Mouse (Mus musculus): ENCODE data around the gene Rabl3.

Rabl3 gene

DNA sequence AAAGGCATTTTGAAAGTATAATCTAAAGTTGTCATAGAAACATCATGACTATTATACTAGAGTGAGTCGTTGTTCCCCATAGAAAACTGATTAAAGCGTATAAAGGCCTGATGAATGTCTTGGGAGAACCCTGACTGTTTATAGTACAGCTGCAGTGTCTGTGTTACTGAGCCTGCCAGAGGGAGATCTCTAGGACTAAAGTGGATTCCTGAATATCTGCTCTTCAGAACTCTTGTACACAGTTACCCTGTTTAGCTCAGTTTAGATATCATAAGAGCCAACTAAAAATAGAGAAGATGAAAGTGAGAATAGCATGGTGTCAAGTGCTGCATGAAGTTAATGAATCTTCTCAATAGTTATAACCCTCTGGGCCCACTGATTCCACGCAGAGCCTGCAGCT lies 10.6 kb downstream of the Rabl3 start:
- no peak for DNase-seq (ENCODE audit: low read depth)

DNA sequence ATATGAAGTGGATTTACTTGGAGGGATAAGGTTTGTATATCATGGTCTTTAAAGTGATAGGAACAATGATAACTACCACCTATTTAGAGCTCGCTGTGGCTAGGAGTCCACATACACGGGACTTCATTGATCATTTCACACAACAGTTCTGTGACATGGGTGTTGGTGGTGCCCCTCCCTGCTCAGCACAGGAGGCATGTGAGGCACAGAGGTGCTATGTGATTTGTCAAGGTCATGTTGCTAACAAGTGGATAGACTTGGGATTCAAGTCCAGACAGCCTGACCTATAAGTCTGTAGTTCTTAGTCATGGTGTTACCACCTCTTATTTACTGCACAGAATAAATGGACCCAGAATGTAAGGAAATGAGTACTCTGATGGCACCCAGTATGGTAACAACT lies 11.3 kb downstream of the Rabl3 start:
- no peak for DNase-seq (ENCODE audit: low read depth)

DNA sequence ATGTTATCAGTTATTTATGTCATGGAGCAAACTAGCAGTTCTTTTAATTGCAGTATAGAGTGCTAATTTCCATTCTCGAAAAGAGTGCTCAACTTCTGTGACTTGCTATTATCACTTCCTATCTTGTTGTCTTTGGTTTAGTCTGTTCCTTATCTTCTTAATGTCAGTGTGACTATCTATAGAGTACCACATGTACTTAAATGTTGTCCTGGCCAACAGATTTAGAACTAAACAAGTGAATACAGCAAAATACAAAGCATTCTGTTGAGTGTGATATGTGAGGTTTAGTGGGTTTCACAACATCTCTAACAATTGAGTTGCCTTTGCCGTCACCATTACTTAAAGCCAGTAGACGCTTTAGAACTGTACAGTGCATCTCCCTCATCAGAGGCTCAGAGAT lies 13.1 kb downstream of the Rabl3 start:
- DNase-seq (ENCODE audit: low read depth) = no peak

DNA sequence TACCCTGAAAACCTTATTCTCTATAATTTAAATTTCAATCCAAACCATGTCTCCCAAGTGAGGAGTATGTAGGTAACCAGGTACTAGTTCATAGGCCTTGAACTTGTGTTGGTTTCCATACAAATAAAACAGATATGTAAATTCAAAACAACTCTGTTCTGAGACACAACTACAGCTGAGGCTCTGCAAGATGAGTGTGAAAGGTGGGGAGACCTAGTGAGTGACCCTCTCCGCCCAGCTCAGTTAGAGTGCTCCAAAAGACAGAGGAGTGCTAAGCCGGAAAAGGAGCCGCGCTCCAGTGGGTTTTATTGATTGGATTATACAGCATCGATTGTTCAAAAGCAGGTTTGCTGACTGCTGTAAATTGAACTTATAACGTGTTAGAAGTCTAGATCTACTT lies 22.7 kb downstream of the Rabl3 start:
- DNase-seq (ENCODE audit: low read depth) = no peak

DNA sequence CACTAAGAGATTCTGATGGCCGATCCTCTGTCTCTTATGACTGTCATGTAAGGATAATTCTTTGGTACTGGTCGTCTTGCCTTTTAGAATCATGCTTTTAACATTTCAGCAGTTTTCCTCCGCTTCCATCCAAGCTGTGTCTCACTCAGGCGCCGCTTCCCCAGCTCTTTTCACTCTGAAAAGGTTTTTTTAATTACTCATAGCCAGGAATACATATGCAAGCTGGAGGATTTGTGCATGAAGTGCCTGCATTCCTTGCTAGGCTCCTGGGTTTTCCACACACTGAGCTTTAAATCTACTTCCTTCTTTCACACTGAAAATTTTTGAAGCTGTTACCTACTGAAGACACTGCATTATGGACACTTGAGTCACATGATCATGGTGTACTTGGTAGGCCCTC lies 23.3 kb downstream of the Rabl3 start:
- DNase-seq (ENCODE audit: low read depth) = no peak

DNA sequence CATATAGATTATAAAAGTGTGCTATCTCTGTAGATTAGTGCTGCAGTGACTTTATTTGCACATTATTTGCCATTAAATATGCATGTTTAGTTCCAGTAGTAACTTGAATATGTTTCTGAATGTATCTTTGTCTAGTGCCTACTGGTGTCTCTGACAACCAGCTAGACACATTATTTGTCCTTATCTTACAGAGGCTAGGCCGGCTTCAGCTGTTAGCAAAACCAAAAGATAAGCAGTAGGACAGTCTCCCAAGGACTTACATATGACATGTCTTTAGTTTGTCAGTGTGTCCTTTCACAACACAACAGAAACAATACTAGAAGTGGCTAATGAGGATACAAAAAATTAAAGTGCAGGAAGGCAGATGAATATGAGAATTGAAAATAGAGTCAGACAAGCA lies 25.4 kb downstream of the Rabl3 start:
- no peak for DNase-seq (ENCODE audit: low read depth)

DNA sequence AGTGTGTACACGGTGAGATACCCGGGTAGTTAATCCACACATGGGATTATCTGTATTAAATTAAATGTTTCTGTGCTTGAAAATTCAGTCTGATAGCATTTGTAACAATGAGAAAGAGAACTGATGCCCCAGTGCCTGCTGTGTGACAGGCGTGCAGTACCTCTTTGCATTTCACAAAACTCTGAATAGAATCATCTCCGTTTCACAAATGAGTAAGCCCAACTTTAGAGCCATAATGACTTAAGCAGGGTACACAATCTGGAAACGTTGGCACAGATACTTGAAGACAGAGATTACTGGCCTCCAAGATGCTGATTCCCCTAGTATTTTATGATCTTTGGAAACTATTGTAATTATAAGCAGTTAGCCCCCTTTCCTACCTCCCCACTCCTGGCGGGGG lies 26.4 kb downstream of the Rabl3 start:
- no peak for DNase-seq (ENCODE audit: low read depth)

DNA sequence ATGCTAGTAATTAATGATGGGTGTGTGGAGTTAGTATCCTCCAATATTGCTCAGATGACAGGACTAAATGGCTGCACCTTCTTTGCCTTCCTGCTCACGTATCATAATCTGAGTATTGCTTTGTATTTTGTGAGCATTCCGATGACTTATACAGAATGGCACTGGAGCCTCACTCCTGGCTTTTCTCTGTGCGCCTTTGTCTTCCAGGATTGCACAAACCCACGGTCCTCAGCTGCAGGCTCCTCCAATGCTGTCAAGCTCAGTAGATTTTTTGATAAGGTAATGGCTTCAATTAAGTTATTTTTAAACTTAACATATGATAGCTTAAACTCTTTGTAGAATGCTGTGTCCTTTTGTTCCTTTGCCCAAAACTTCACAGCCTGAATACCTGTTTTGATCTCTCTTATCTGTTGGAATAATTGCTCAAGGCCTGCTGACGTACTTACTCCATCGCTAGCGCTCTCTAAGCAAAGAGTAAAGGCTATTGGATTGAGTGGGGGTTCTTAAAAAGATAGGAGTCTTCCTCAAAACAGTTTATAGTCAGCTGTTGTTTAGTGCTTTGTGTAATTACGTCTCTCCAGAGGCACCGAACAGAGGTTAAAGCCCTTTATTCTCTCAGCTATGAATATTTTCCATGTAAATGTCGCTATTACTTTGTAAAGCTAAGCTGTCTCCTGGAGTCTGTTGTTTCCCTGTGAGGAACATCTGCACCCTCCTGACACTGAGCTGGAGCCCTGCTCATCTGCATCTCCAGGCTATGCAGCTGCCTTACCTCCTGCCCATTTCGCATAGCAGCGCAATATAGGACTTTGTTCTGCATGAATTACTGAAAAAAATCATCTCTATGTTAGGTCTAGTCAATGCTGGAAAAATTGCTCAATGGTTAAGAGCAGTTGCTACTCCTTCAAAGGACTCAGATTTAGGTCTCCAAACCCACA lies 27.7 kb downstream of the Rabl3 start:
- no peak for DNase-seq (ENCODE audit: low read depth)

DNA sequence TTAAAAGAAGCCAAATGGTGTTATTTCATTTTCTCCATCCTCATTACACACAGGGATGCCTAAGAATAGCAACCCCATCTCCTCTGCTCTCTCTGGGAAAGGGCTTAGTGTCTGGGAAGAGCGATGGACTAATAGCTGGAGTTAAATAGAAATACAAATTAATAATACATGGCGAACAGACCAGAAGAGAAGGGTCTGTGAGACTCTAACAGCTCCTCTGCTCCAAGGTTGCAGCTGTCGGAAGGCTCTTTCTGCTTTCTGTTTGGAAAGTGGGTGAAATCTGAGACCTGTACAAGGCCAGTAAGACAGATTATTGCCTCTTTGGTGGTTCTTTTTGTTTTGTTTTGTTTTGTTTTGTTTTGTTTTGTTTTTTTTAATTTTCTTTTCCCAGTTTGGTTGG lies 31.9 kb downstream of the Rabl3 start:
- no peak for DNase-seq (ENCODE audit: low read depth)

DNA sequence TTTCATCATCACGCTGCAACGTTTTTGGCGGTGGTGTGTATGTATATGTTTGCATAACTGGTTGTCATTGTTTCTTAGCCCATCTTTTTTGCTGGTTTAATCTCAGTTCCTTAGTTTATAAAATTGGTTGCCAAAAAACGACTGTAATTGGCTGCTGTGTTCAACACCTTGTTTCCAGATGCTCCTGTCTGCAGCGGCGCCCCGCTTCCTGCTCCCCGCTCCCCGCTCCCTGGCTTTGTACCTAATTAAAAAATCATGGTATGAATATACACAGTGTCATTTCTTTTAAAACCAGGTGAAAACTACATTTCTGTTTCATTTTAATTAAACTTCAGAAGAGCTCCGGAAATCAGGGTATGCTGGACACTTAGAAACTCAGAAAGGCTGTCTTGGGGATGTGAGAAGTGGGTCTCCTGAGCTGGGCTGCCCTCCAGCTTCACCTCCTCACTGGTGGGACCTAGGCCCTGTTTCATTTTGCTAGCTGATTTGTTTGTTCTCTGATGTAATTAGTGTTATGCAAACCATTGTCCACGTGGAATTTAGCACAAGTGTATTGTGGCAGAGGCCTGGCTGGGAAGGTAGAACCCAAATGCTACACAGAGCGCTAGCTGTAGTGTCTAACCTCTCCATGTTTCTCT lies 32.6 kb downstream of the Rabl3 start:
- DNase-seq (ENCODE audit: low read depth) = no peak

DNA sequence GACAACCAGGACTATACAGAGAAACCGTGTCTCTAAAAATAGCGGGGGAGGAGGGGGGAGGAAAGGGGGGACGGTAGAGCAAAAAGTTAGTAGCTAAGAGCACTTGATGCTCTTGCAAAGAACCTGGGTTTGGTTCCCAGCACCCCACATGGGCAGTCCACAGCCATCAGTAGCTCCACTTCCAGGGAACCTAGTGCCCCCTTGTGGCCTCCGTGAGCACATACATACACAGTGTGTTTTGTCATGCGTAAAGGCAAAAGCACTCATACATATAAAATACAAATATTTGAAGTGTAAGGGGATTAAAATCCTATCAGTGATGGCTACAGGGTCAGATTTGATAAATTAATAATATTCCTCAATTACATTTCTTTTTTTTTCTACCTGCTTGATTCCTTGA lies 33.4 kb downstream of the Rabl3 start:
- DNase-seq (ENCODE audit: low read depth) = no peak

DNA sequence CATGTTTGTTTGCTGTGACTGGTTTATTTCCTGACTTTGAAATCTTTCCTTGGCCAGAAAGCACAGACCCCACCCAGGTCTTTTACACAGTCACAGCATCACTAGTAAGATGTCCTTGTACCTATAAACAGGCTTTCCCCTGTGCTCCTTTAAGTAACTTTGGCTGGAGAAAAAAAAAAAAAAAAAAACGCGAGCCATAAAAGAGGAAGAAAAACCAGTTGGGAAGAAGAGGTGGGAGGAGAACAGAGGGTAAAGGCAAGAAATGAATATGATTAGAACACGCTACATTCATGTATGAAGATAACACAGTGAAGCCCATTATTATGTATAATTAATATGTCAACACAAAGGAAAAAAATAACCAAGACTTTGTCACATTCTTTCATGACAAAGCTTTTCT lies 35.6 kb downstream of the Rabl3 start:
- DNase-seq (ENCODE audit: low read depth) = no peak

DNA sequence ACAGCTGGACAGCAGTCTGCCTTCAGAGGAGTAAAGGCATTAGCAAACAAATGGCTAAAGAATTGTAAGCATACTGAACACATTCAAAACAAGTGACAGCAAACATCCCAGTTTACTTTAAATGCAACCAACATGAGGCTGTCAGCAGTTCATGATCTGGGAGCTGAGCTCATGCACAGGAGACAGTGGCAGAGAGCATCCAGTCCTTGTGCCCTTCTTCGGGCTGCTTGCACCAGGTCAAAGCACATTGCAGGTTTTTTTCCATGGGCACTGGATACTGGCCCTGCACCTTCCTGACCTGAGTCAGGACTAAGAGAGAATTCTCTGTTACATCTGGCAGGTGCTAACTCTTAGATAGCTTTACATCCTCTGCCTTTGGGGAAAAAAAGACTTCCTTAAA lies 39.9 kb downstream of the Rabl3 start:
- no peak for DNase-seq (ENCODE audit: low read depth)

DNA sequence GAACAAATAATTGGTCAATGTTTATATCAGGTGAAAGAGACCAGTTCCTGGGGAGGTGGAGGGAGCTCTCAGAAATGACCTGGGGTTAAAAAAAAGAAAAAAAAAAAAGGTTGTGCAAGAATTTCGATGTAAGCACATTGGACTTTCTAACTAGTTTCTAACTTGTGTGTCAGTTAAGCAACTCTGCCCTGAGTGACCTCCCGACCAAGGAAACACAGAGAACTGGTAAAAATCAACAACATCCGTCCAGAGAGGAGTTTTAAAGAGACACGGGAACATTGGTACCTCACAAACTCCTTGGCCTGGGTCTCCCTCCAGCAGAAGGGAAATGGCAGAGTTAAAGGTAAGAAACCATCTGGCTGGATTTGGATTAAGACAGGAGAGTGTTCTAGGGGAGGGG lies 40.3 kb downstream of the Rabl3 start, which contains the start of gene Hgd:
TSS of gene Hgd (plus strand) at position 160 of the 400 bp plus-strand sequence.
- DNase-seq (ENCODE audit: low read depth) = no peak

DNA sequence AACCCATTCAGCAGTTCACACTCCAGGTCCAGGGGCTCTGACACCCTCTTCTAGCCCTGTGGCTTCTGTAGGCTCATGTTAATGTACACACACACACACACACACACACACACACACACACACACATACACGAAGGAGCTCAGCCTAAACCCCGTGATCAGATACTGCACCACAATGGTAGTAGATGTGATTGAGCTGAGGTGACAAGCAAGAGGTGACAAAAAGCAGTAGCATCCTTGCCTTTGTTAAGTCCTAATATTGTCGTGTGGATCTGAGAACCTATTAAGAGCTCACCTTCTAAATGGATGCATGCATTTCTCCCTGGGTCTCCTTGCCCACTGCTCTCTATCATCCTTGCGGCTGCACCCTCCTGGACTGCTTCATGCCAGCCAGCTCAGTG lies 41.0 kb downstream of the Rabl3 start:
- no peak for DNase-seq (ENCODE audit: low read depth)

DNA sequence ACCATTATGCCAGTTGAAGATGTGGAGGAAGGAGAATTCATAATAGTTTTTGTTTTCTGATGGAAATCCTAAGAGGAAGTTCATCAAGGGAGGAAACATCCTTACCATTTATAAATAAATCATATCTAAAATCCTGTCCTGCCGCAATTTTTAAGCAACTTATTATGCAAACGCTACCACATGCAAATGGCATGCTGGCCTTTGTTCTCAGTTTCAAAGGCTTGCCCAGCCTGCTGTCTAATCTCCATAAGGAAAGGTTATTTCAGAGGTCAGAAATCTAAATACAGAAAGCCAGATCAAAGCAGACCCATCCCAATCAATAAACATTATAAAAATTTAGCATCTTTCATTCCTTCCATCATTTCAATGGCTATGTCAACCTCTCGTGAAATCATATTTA lies 42.2 kb downstream of the Rabl3 start:
- no peak for DNase-seq (ENCODE audit: low read depth)

DNA sequence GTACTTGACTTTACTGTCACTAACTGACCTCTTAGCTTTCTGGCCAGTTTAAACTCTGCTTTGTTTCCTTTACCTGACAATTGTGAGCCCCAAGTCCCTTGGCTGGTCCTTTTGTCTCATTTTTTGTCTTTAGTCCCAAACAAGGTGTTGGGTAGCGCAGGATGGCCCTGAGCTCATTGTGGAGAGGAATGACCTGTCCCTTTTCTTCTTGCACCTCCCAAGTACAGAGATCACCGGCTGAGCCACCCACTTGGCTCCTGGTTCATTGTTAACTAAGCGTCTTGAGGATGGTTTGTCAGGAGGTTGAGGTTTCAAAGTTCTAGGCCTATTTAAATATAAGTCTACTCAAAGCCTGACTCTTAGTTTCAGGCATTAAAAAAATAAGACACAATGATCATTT lies 43.6 kb downstream of the Rabl3 start:
- no peak for DNase-seq (ENCODE audit: low read depth)

DNA sequence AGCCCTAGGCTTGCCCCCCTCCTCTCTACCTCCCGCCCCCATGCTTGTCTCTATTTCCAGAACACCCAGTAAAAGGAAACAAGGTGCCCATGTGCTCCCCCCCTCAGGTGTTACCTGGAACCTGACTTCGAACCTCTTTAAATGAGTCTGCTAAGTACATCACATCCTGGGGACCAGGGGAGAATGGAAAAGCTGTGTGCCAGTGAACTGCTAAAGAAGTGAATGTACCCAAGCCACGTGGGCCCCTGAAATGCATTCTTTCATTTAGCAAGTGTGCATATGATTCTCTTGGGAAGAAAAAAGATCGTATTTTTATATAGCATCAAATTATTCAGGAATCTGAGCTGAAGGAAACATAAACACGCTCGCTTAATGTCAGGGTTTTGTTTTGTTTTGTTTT lies 44.1 kb downstream of the Rabl3 start:
- DNase-seq (ENCODE audit: low read depth) = no peak

DNA sequence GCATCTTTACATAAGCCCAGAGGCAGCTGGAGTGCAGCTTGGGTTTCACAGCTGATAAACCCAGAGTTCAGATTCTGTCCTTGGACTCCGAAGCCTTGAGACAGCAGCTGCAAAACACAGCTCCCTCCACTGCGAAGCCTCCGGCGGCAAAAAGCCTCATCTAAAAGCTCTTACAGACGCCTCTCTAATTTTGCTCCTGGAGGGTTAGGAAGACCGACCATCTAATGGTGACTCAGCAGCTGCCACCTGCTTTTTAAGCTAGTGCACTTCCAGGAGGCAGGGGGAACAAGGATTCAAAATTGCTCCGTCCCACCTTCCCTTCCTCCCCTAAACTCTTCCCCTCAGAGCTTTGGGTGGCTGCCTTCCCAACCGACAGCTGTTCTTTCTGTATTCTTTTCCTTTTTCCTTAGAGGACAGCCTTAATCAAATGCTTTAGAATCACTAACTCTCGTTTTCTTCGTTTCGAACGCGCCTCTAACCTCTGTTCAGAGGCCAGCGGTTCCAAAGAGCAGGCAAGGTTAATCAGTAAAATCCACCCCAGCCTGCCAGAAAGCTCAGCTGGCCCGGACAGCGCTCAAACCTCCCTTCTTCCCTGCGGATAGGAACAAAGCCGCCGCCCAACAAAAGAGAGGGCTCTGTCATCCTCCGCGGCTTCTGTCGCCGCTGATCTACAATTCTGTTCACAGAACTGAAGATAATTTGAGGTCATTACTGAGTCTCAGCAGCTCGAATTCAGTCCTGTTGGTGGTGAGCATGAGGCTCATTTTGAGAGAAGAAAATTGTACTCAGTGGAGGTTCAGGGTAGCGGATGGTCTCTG lies 44.7 kb downstream of the Rabl3 start:
- DNase-seq (ENCODE audit: low read depth) = no peak

DNA sequence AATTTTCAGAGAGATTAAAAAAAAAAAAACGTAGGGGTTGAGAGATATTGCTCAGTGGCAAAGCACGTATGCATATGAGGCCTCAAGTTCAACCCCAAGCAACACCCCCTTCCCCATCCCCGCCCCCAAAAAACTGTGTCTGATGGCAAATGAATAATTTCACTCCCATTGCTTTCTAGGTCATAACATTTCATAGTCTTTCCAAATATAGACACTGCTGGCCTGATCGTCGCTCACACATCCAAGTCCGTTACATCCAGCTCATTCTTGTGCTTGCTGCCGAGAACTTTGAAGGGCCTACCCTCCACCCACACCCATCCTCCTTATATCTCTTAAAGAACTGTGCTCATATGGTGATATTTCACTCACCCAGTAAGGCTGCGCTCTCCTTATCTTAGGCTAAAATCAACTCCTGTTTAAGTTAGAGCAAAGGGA lies 45.5 kb downstream of the Rabl3 start:
- no peak for DNase-seq (ENCODE audit: low read depth)

DNA sequence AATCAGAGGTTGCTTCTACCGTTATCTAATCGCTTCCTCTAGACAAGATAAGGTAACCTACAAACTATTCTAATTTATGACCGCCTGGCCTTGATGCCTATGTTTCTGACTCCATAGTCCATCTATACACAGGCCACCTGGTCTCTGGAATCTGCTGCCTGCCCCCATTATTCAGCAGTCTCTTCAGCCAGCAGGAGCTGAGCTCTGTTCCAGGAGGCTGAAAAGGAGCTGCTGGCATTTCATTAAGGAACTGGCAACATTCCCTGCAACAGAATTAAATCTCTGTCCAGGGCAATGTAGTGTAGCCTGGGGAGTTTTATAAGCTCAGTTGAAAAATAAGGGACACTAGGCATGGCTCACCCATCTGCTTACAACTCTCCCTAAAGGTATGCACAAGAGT lies 51.2 kb downstream of the Rabl3 start:
- no peak for DNase-seq (ENCODE audit: low read depth)

DNA sequence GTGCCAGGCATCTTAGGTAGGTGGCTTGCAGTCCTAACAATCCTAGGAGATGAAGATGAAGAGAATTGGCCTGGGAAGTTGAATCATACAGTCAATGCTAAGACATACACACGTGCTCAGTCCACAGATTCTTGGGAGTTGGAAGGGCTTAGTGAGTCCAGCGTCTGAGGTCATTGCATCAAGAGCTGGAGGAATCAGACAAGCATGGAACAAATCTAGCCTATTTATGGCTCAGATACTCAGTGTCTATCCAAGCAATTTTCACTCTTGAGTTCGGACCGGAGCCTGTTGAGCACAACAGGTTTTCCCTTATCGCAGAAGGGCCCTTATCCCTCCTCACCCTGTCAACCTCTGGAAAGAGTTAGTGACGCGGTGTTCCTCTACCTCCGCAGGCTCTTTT lies 51.9 kb downstream of the Rabl3 start:
- no peak for DNase-seq (ENCODE audit: low read depth)

DNA sequence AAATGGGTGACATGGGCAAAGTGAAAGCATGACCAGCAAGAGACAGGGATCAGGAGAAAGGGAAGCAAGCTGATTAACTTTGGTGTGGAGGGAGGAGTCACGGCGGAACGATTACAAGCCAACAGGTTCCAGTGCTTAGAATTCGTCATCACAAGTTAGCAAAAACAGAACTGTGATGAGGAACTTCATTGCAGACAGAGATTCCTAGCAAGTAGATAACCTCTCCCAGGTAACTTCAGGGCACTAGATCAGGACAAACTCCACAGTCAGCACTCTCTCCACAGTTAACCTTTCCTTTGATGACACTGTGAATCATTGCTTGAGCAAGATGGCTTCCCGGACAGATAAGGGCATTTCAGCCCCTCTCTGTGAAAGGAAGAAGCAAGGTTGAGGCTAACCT lies 57.7 kb downstream of the Rabl3 start:
- DNase-seq (ENCODE audit: low read depth) = no peak
